ENCODE assay signal across 8 mouse cellular contexts in genomic region chr1:92641514-92642272, GRCm38 (mm10). TPM values are rescaled to one million over a fixed set of nuclear protein-coding genes. Genes with fewer than 3 reads are reported as not detected.
DNase-seq lines count a peak whose midpoint lies in the region; ATAC-seq and TF ChIP-seq lines count a peak whose summit lies in the region.

TSS of gene Cops9 (minus strand) at chr1:92641985.

- H3K4me1 ChIP-seq in embryonic facial prominence, embryonic 14.5 days (ENCODE audit: control insufficient read depth, insufficient read depth, low read length), result peaks cover 13% of the 10 kb centered on the region
- H3K4me1 ChIP-seq in heart, adult 2 months (ENCODE audit: control insufficient read depth, insufficient read depth, low read length), result peaks cover 8% of the 10 kb centered on the region
- peaks cover 21% of the 10 kb centered on the region for H3K4me1 ChIP-seq in limb, embryonic 13.5 days
- H3K4me1 ChIP-seq in midbrain, embryonic 16.5 days (ENCODE audit: control insufficient read depth, insufficient read depth, low read length), result peaks cover 19% of the 10 kb centered on the region

- TF ChIP-seq CTCF in heart, adult 2 months (IDR thresholded peaks at IDR 0.05), result no peak

- intact Hi-C loops in heart, adult 2 months (cut with DNase I), result no loop called here

- peak; percentile 74 for TF ChIP-seq POLR2A in heart, adult 2 months (IDR thresholded peaks at IDR 0.05; ENCODE audit: insufficient read depth, low read depth, low read length)

- no peaks in the 10 kb centered on the region for H3K27me3 ChIP-seq in embryonic facial prominence, embryonic 14.5 days (replicated peaks; ENCODE audit: control insufficient read depth, insufficient read depth, low read length)
- H3K27me3 ChIP-seq in heart, adult 2 months (ENCODE audit: control insufficient read depth, insufficient read depth, low read length), result no peaks in the 10 kb centered on the region
- 0 out of 2 replicates have a peak, but pooled peaks cover 7% of the 10 kb centered on the region for H3K27me3 ChIP-seq in limb, embryonic 13.5 days
- no peaks in the 10 kb centered on the region for H3K27me3 ChIP-seq in midbrain, embryonic 16.5 days (ENCODE audit: control insufficient read depth, insufficient read depth, low read depth, low read length)

- peak; percentile 93 for DNase-seq in 3T3-L1 (ENCODE audit: low read depth, low spot score)
- DNase-seq in adrenal gland, postnatal 4 days (ENCODE audit: low spot score in 2 of 2), result peak; percentile 75 to 77
- DNase-seq in embryonic facial prominence, embryonic 14.5 days (ENCODE audit: low spot score), result peak; percentile 94
- peak; percentile 91 to 93 for DNase-seq in heart, adult 2 months
- peak; percentile 86 to 91 for DNase-seq in kidney, adult 8-10 months
- DNase-seq in spleen, postnatal 10 days (ENCODE audit: low spot score in 2 of 2), result peak; percentile 78 to 89

- H3K9me3 ChIP-seq in embryonic facial prominence, embryonic 14.5 days (ENCODE audit: control insufficient read depth, low read length), result no peaks in the 10 kb centered on the region
- H3K9me3 ChIP-seq in limb, embryonic 13.5 days, result no peaks in the 10 kb centered on the region
- no peaks in the 10 kb centered on the region for H3K9me3 ChIP-seq in midbrain, embryonic 16.5 days (replicated peaks; ENCODE audit: control insufficient read depth, low read length, poor library complexity, severe bottlenecking)

- peak within 1 kb of the TSS; percentile 97 for H3K9ac ChIP-seq in embryonic facial prominence, embryonic 14.5 days (ENCODE audit: low read depth, low read length)
- peak within 1 kb of the TSS; percentile 91 for H3K9ac ChIP-seq in heart, adult 2 months (ENCODE audit: low read depth, low read length)
- H3K9ac ChIP-seq in limb, embryonic 13.5 days, result peak within 1 kb of the TSS; percentile 96
- peak within 1 kb of the TSS; percentile 97 for H3K9ac ChIP-seq in midbrain, embryonic 16.5 days (ENCODE audit: low read depth, low read length)

- 2% methylated on average over 50 of the region's 50 CpGs for WGBS in embryonic facial prominence, embryonic 14.5 days
- 2% methylated on average over 50 of the region's 50 CpGs for WGBS in heart, adult 2 months
- 2% methylated on average over 50 of the region's 50 CpGs for WGBS in limb, embryonic 13.5 days
- WGBS in midbrain, embryonic 16.5 days, result 2% methylated on average over 50 of the region's 50 CpGs

- no peak for TF ChIP-seq EP300 in heart, adult 2 months (IDR thresholded peaks at IDR 0.05; ENCODE audit: insufficient read depth, low read depth, low read length)

- H3K4me2 ChIP-seq in embryonic facial prominence, embryonic 14.5 days (ENCODE audit: low read depth, low read length), result peak within 1 kb of the TSS; percentile 97
- H3K4me2 ChIP-seq in limb, embryonic 13.5 days (replicated peaks), result peak within 1 kb of the TSS; percentile 98
- peak within 1 kb of the TSS; percentile 95 for H3K4me2 ChIP-seq in midbrain, embryonic 16.5 days (ENCODE audit: low read length)

- peak within 1 kb of the TSS; percentile 80 for H3K27ac ChIP-seq in embryonic facial prominence, embryonic 14.5 days (replicated peaks; ENCODE audit: low read depth, low read length)
- peak within 1 kb of the TSS; percentile 83 for H3K27ac ChIP-seq in heart, adult 2 months
- peak within 1 kb of the TSS; percentile 33; the same call in 1 of the 2 replicates for H3K27ac ChIP-seq in limb, embryonic 13.5 days
- peak within 1 kb of the TSS; percentile 83 for H3K27ac ChIP-seq in midbrain, embryonic 16.5 days (ENCODE audit: low read length)

- H3K79me2 ChIP-seq in heart, adult 2 months (replicated peaks; ENCODE audit: control insufficient read depth, insufficient read depth, low read length), result no peaks in the 10 kb centered on the region

- peak; percentile 95 for ATAC-seq in embryonic facial prominence, embryonic 14.5 days (ENCODE audit: low read depth)
- ATAC-seq in limb, embryonic 13.5 days (ENCODE audit: low FRiP score, low read depth), result peak; percentile 92
- peak; percentile 95 for ATAC-seq in midbrain, embryonic 16.5 days

- H3K36me3 ChIP-seq in embryonic facial prominence, embryonic 14.5 days (ENCODE audit: control insufficient read depth, insufficient read depth, low read length), result peaks cover 29% of the 10 kb centered on the region
- H3K36me3 ChIP-seq in heart, adult 2 months (ENCODE audit: control insufficient read depth, insufficient read depth, low read length), result no peaks in the 10 kb centered on the region
- peaks cover 24% of the 10 kb centered on the region for H3K36me3 ChIP-seq in limb, embryonic 13.5 days
- peaks cover 8% of the 10 kb centered on the region for H3K36me3 ChIP-seq in midbrain, embryonic 16.5 days (ENCODE audit: control insufficient read depth, insufficient read depth, low read length)

- H3K4me3 ChIP-seq in embryonic facial prominence, embryonic 14.5 days (ENCODE audit: low read depth, low read length), result peak within 1 kb of the TSS; percentile 97
- peak within 1 kb of the TSS; percentile 79 for H3K4me3 ChIP-seq in heart, adult 2 months
- peak within 1 kb of the TSS; percentile 92 for H3K4me3 ChIP-seq in limb, embryonic 13.5 days
- H3K4me3 ChIP-seq in midbrain, embryonic 16.5 days (ENCODE audit: low read depth, low read length), result peak within 1 kb of the TSS; percentile 87

RNA-seq across cellular contexts. Expression of gene Cops9, which starts in this region (rescaled TPM):
- total RNA-seq in adrenal gland, postnatal 4 days (2021), result 100 to 1,000 TPM; 292 to 315 TPM
- 425 and 478 TPM in 2 replicates for polyA plus RNA-seq in embryonic facial prominence, embryonic 14.5 days (2014; fragmentation: Nextera tagmentation; extraction: Ambion mirVana)
- 100 to 1,000 TPM; 215 to 241 TPM for total RNA-seq in heart, adult 2 months (2021)
- polyA plus RNA-seq in heart, adult 2 months (2012; rRNA removed), result 144 and 181 TPM in 2 replicates
- 386 and 414 TPM in 2 replicates for polyA plus RNA-seq in limb, embryonic 13.5 days (2015; fragmentation: Nextera tagmentation; extraction: Ambion mirVana)
- polyA plus RNA-seq in midbrain, embryonic 16.5 days (2015; fragmentation: Nextera tagmentation; extraction: Ambion mirVana), result 492 and 521 TPM in 2 replicates

Comparison
In these comparisons a context has a peak if more than half of its experiments do, and no peak if none do; other contexts are left out.
1. Peak in every context shown above with its lines: DNase-seq, ATAC-seq, H3K4me3 ChIP-seq and H3K27ac ChIP-seq.
2. H3K27ac ChIP-seq: peak in every context shown above with its lines; median percentile 83 in heart, adult 2 months; 83 in midbrain, embryonic 16.5 days; 80 in embryonic facial prominence, embryonic 14.5 days; 33 in limb, embryonic 13.5 days.